Mouse (Mus musculus) bone marrow, adult 2 months (tissue): ENCODE data around the gene Tnfrsf21. TPM values are rescaled to one million over a fixed set of nuclear protein-coding genes. Genes with fewer than 3 reads are reported as not detected.

Experiments used
- H3K27ac ChIP-seq: fragments of 200-500 bp; 2 replicates; pipeline ENCODE4 v1.5.1; 2012; ENCODE audit warnings: low read depth, mild to moderate bottlenecking, control low read depth, inconsistent platforms, low read length; ENCODE audit not compliant: control insufficient read depth, poor library complexity, insufficient read depth
- H3K4me1 ChIP-seq: fragments of 200-500 bp; 2 replicates; pipeline ENCODE4 v1.6.1; 2011; ENCODE audit warnings: low read length; ENCODE audit not compliant: control insufficient read depth, insufficient read depth
- H3K4me3 ChIP-seq: fragments of 200-500 bp; replicated peaks from 2 replicates; pipeline ENCODE3; 2011; ENCODE audit warnings: mild to moderate bottlenecking, low read depth, low read length, control low read depth; ENCODE audit not compliant: control insufficient read depth
- CTCF ChIP-seq: fragments of 200-500 bp; IDR thresholded peaks from 2 replicates; pipeline ENCODE4 v1.5.1; 2011; ENCODE audit warnings: low read length, control low read depth; ENCODE audit not compliant: control insufficient read depth, insufficient read depth
- POLR2A ChIP-seq: fragments of 200-500 bp; IDR thresholded peaks from 2 replicates; pipeline ENCODE4 v1.6.1; 2011; ENCODE audit warnings: low read depth, mild to moderate bottlenecking, control low read depth, low read length, borderline replicate concordance; ENCODE audit not compliant: control insufficient read depth
- WGBS: fragments of 180-500 bp; shearing (Covaris S2); methylation state at CpG from one replicate; pipeline ENCODE4 v1.1.7; 2018; 5-methylcytosine and 5-hydroxymethylcytosine counted together
- polyA plus RNA-seq: library from polyadenylated mRNA; stranded (reverse); fragments of >200 nt; gene quantifications from 2 replicates; pipeline ENCODE4 v1.2.4, GENCODE M21; 2011; ENCODE audit warnings: low replicate concordance; ENCODE audit not compliant: missing spikeins, insufficient read depth, insufficient read length

Tnfrsf21 gene
- polyA plus RNA-seq, 1 experiment, result 18.6 TPM

GRCm38 (mm10) chr17:43030290-43030689 lies 13.9 kb downstream of the Tnfrsf21 start:
- Histone ChIP-seq H3K4me1 (peaks cover 3% of the 10 kb centered on the region), H3K27ac (no peak overlapping the region), H3K4me3 (no peak overlapping the region)
- TF ChIP-seq POLR2A, result no peak
- no peak for TF ChIP-seq CTCF
- 69% methylated on average over 3 of the region's 3 CpGs for WGBS

GRCm38 (mm10) chr17:43032489-43033036 lies 16.2 kb downstream of the Tnfrsf21 start:
- no peak for TF ChIP-seq CTCF
- TF ChIP-seq POLR2A, result no peak
- H3K4me1 ChIP-seq, result peaks cover 4% of the 10 kb centered on the region; the same call in 1 of the 2 replicates
- H3K4me3 ChIP-seq, result no peak overlapping the region
- peak overlapping the region; percentile 59; the same call in 1 of the 2 replicates for H3K27ac ChIP-seq
- 20% methylated on average over 8 of the region's 8 CpGs for WGBS

GRCm38 (mm10) chr17:43035386-43035785 lies 19.0 kb downstream of the Tnfrsf21 start:
- Histone ChIP-seq H3K27ac (no peak overlapping the region), H3K4me3 (no peak overlapping the region), H3K4me1 (peaks cover 9% of the 10 kb centered on the region)
- TF ChIP-seq CTCF (no peak), POLR2A (no peak)
- 73% methylated on average over 2 of the region's 2 CpGs for WGBS

GRCm38 (mm10) chr17:43036058-43036757 lies 19.9 kb downstream of the Tnfrsf21 start:
- Histone ChIP-seq H3K27ac (peak overlapping the region; percentile 30; the same call in 1 of the 2 replicates), H3K4me3 (no peak overlapping the region), H3K4me1 (peaks cover 9% of the 10 kb centered on the region)
- no peak for TF ChIP-seq POLR2A
- TF ChIP-seq CTCF, result no peak
- WGBS, result 20% methylated on average over 10 of the region's 10 CpGs

GRCm38 (mm10) chr17:43040571-43040970 lies 24.2 kb downstream of the Tnfrsf21 start:
- Histone ChIP-seq H3K4me3 (no peak overlapping the region), H3K27ac (no peak overlapping the region), H3K4me1 (peaks cover 5% of the 10 kb centered on the region)
- WGBS, result 8% methylated on average over 3 of the region's 3 CpGs
- no peak for TF ChIP-seq POLR2A
- no peak for TF ChIP-seq CTCF

GRCm38 (mm10) chr17:43050619-43051018 lies 34.3 kb downstream of the Tnfrsf21 start:
- 61% methylated on average over 2 of the region's 2 CpGs for WGBS

DNA sequence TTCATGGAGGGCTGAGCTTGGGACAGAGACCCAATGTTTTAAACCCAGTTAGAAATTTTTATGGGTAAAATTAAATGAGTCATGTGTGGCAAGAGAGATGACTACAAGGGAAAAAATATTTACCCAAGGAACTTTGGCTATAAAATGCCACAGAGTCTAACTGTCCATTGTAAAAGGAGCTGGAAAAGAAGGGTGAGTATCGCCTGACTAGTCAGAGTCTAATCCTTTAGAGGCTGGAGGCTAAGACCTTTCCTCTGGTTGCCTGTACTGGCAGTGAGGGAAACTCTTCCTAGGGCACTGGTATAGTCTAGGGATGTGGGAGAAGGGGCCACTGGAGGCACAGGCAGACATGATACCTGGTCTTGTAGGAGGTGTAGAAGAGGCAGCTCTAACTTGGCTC lies 36.4 kb downstream of the Tnfrsf21 start:
- WGBS, result 88% methylated on average over 1 of the region's 1 CpGs
- no peak overlapping the region for H3K4me3 ChIP-seq
- peaks cover 6% of the 10 kb centered on the region; the same call in 1 of the 2 replicates for H3K4me1 ChIP-seq
- H3K27ac ChIP-seq, result no peak overlapping the region
- TF ChIP-seq CTCF, result no peak
- TF ChIP-seq POLR2A, result no peak

More at GRCm38 (mm10) chr17:43050619-43051018, 34.3 kb downstream of the Tnfrsf21 start:
- Histone ChIP-seq H3K27ac (no peak overlapping the region), H3K4me1 (peaks cover 3% of the 10 kb centered on the region; the same call in 1 of the 2 replicates), H3K4me3 (no peak overlapping the region)
- TF ChIP-seq POLR2A, result no peak
- TF ChIP-seq CTCF, result no peak

DNA sequence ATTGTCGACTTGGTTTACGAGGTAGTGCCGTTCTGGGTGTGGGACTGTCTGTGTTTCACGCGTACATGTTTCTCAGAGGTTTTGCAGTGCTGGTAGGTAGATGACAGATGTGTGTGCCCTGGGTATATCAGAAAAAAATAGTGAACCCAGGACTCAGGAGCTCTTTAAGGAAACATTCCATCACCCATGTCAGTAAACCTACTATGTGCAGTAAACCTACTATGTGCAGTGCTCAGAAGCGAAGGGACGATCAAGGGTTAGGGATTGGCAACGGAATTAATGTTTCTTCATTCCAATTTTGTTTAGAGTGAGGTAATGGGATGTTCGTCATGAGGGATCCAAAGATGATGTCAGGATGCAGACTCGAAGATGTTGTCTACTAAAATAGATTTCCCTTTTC lies 37.6 kb downstream of the Tnfrsf21 start:
- no peak for TF ChIP-seq POLR2A
- TF ChIP-seq CTCF, result no peak
- Histone ChIP-seq H3K4me1 (peaks cover 6% of the 10 kb centered on the region; the same call in 1 of the 2 replicates), H3K4me3 (no peak overlapping the region), H3K27ac (no peak overlapping the region)
- WGBS, result 87% methylated on average over 10 of the region's 10 CpGs
